Mouse (Mus musculus): ENCODE data around the gene Adra2a. TPM values are rescaled to one million over a fixed set of nuclear protein-coding genes. Genes with fewer than 3 reads are reported as not detected.

The Adra2a gene
- polyA plus RNA-seq (2021; fragmentation: Nextera tagmentation) = 1.1 and 1.4 TPM in 2 replicates
- long read RNA-seq, experiment 1, full-length matches to known transcripts = 1 of 1 reads
- long read RNA-seq, experiment 1, partial matches to known transcripts = 0 of 1 reads
- long read RNA-seq, experiment 1, other reads (novel, unspliced or antisense) = 0 of 1 reads
- long read RNA-seq, experiment 2, full-length matches to known transcripts = 3 of 3 reads
- long read RNA-seq, experiment 2, partial matches to known transcripts = 0 of 3 reads
- long read RNA-seq, experiment 2, other reads (novel, unspliced or antisense) = 0 of 3 reads

DNA sequence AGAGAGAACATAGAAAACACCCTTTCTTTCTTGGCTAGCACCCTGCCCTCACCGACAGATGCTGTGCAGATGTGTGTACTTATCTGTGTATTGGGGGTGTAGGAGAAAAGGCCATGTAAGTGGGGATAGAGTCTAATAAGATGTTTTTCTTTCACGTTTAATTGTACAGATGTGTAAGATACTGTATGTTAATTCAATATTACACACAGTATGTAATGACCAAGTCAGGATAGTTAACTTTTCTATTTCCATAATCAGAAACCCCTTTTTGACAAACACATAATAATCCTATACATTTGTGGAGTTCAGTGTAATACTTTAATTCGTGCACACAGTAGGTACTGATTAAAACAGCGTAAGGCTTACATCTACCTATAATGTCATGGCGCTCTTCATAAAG, at the start of gene Adra2a:
Gene Adra2a (plus strand): TSS at position 301 of the 400 bp plus-strand sequence.

Other genes with a start within 250 kb of the Adra2a start
- 84.1 and 108 TPM in 2 replicates for gene Pdcd4, start 151.9 kb upstream of the Adra2a start, polyA plus RNA-seq (2021; fragmentation: Nextera tagmentation)
- 14.6 and 24.1 TPM in 2 replicates for gene Shoc2, start 99.8 kb upstream of the Adra2a start, polyA plus RNA-seq (2021; fragmentation: Nextera tagmentation)
- 86.9 and 108 TPM in 2 replicates for gene Bbip1, start 99.5 kb upstream of the Adra2a start, polyA plus RNA-seq (2021; fragmentation: Nextera tagmentation)